Mouse (Mus musculus) heart, postnatal 0 days (tissue): ENCODE results near the gene Gm10961.

ENCODE experiments used
- CTCF ChIP-seq: IDR thresholded peaks from 2 replicates; pipeline ENCODE4 v1.5.1; 2016; ENCODE audit warnings: antibody characterized with exemption, control low read depth, low read depth
- EP300 ChIP-seq: IDR thresholded peaks from 2 replicates; pipeline ENCODE4 v1.6.1; 2016; ENCODE audit warnings: antibody characterized with exemption, low read depth

- no peak for TF ChIP-seq EP300
- no peak for TF ChIP-seq CTCF
Measured at GRCm38 (mm10) chr3:107608808-107609207, 22.3 kb upstream of the Gm10961 start.
